Comparison of ENCODE assay signal across 9 mouse cellular contexts in genomic region chr11:85836523-85837290, GRCm38 (mm10). TPM values are rescaled to one million over a fixed set of nuclear protein-coding genes. Genes with fewer than 3 reads are reported as not detected.
DNase-seq lines count a peak whose midpoint lies in the region; ATAC-seq lines count a peak whose summit lies in the region.
"Had no signal": no experiment of that assay in that cellular context is flagged by ENCODE, and none has a peak within 500 bp of the region (broad histone marks: within the 10 kb centered on the region; RNA-seq: fewer than 3 reads in every experiment).

No protein-coding gene starts in this region.

- H3K4me1 ChIP-seq in heart, embryonic 11.5 days (ENCODE audit: control insufficient read depth, insufficient read depth, low read length), result peaks cover 36% of the 10 kb centered on the region
- peaks cover 25% of the 10 kb centered on the region for H3K4me1 ChIP-seq in intestine, embryonic 16.5 days (ENCODE audit: control insufficient read depth, insufficient read depth, low read length)
- H3K4me1 ChIP-seq in midbrain, embryonic 14.5 days (ENCODE audit: control insufficient read depth, insufficient read depth, low read length), result peaks cover 16% of the 10 kb centered on the region; the same call in 1 of the 2 replicates

- ATAC-seq in heart, embryonic 11.5 days (replicated peaks; ENCODE audit: insufficient number of reproducible peaks, low FRiP score, low TSS enrichment), result no peak
- ATAC-seq in intestine, embryonic 16.5 days, result no peak
- ATAC-seq in midbrain, embryonic 14.5 days (ENCODE audit: low FRiP score, low TSS enrichment), result no peak
- no peak for ATAC-seq in cerebellum, adult (ENCODE audit: insufficient number of reproducible peaks, low FRiP score, low TSS enrichment)

- WGBS in heart, embryonic 11.5 days (ENCODE audit: insufficient replicate concordance), result 5% methylated on average over 32 of the region's 32 CpGs
- WGBS in intestine, embryonic 16.5 days, result 21% methylated on average over 32 of the region's 32 CpGs
- 1% methylated on average over 32 of the region's 32 CpGs for WGBS in midbrain, embryonic 14.5 days

- peak overlapping the region; percentile 55 for H3K9ac ChIP-seq in heart, embryonic 11.5 days (ENCODE audit: low read depth, low read length)
- peak overlapping the region; percentile 58 for H3K9ac ChIP-seq in intestine, embryonic 16.5 days (ENCODE audit: low read depth, low read length)
- H3K9ac ChIP-seq in midbrain, embryonic 14.5 days (replicated peaks; ENCODE audit: low read length), result no peak overlapping the region

- H3K9me3 ChIP-seq in heart, embryonic 11.5 days (replicated peaks; ENCODE audit: control insufficient read depth, low read length), result no peaks in the 10 kb centered on the region
- H3K9me3 ChIP-seq in intestine, embryonic 16.5 days (ENCODE audit: control insufficient read depth, low read length), result no peaks in the 10 kb centered on the region
- no peaks in the 10 kb centered on the region for H3K9me3 ChIP-seq in midbrain, embryonic 14.5 days (ENCODE audit: control insufficient read depth, low read length)

- peaks cover 92% of the 10 kb centered on the region for H3K27me3 ChIP-seq in heart, embryonic 11.5 days (ENCODE audit: control insufficient read depth, insufficient read depth, low read length)
- H3K27me3 ChIP-seq in intestine, embryonic 16.5 days (replicated peaks; ENCODE audit: control insufficient read depth, insufficient read depth, low read length), result peaks cover 82% of the 10 kb centered on the region
- H3K27me3 ChIP-seq in midbrain, embryonic 14.5 days (ENCODE audit: control insufficient read depth, insufficient read depth, low read length), result peaks cover 87% of the 10 kb centered on the region

- H3K4me3 ChIP-seq in heart, embryonic 11.5 days (ENCODE audit: low read depth, low read length), result peak overlapping the region; percentile 69
- H3K4me3 ChIP-seq in intestine, embryonic 16.5 days (ENCODE audit: low read length), result peak overlapping the region; percentile 42
- H3K4me3 ChIP-seq in midbrain, embryonic 14.5 days (replicated peaks; ENCODE audit: low read depth, low read length), result no peak overlapping the region

- no peaks in the 10 kb centered on the region for H3K36me3 ChIP-seq in heart, embryonic 11.5 days (ENCODE audit: control insufficient read depth, insufficient read depth, low read length)
- no peaks in the 10 kb centered on the region for H3K36me3 ChIP-seq in intestine, embryonic 16.5 days (ENCODE audit: control insufficient read depth, insufficient read depth, low read length)
- no peaks in the 10 kb centered on the region for H3K36me3 ChIP-seq in midbrain, embryonic 14.5 days (ENCODE audit: control insufficient read depth, insufficient read depth, low read length)

- H3K4me2 ChIP-seq in heart, embryonic 11.5 days, result peak overlapping the region; percentile 93
- H3K4me2 ChIP-seq in intestine, embryonic 16.5 days (ENCODE audit: low read depth, low read length), result peak overlapping the region; percentile 55
- no peak overlapping the region for H3K4me2 ChIP-seq in midbrain, embryonic 14.5 days (ENCODE audit: low read length)

- H3K27ac ChIP-seq in heart, embryonic 11.5 days (ENCODE audit: low read depth, low read length), result peak overlapping the region; percentile 35
- H3K27ac ChIP-seq in intestine, embryonic 16.5 days (ENCODE audit: low read length), result peak overlapping the region; percentile 15; the same call in 1 of the 2 replicates
- no peak overlapping the region for H3K27ac ChIP-seq in midbrain, embryonic 14.5 days (replicated peaks; ENCODE audit: low read depth, low read length)

- no peak for DNase-seq in heart, adult 9 months (ENCODE audit: low spot score in 2 of 2)
- peak; percentile 55 for DNase-seq in embryo, embryonic 9.5 days (ENCODE audit: extremely low spot score)
- peak; percentile 36 for DNase-seq in midbrain, embryonic 14.5 days
- no peak for DNase-seq in cerebellum, adult 11 months
- no peak for DNase-seq in right cerebral cortex, adult 18-20 months

RNA-seq across cellular contexts. Expression of gene Tbx2, which starts 4.4 kb away (rescaled TPM):
- polyA plus RNA-seq in heart, embryonic 11.5 days (2014; fragmentation: Nextera tagmentation; extraction: Ambion mirVana), result 3.6 and 4.4 TPM in 2 replicates
- 1.7 and 2.2 TPM in 2 replicates for polyA plus RNA-seq in intestine, embryonic 16.5 days (2015; fragmentation: Nextera tagmentation; extraction: Ambion mirVana)
- 0.69 and 0.83 TPM in 2 replicates for polyA plus RNA-seq in midbrain, embryonic 14.5 days (2014; fragmentation: Nextera tagmentation; extraction: Ambion mirVana)

RNA-seq across cellular contexts. Expression of gene Gm11444, which starts 13.4 kb away (rescaled TPM):
- polyA plus RNA-seq in heart, embryonic 11.5 days (2014; fragmentation: Nextera tagmentation; extraction: Ambion mirVana), result not detected in 2 replicates
- polyA plus RNA-seq in intestine, embryonic 16.5 days (2015; fragmentation: Nextera tagmentation; extraction: Ambion mirVana), result not detected in 2 replicates
- not detected in 2 replicates for polyA plus RNA-seq in midbrain, embryonic 14.5 days (2014; fragmentation: Nextera tagmentation; extraction: Ambion mirVana)
- polyA plus RNA-seq: cortical plate, adult 2 months had no signal

RNA-seq across cellular contexts. Expression of gene Tbx4, which starts 49.5 kb away (rescaled TPM):
- polyA plus RNA-seq in heart, embryonic 11.5 days (2014; fragmentation: Nextera tagmentation; extraction: Ambion mirVana), result 0.49 and 0.82 TPM in 2 replicates
- polyA plus RNA-seq in intestine, embryonic 16.5 days (2015; fragmentation: Nextera tagmentation; extraction: Ambion mirVana), result not detected in 2 replicates
- 0.21 and 0.22 TPM in 2 replicates for polyA plus RNA-seq in midbrain, embryonic 14.5 days (2014; fragmentation: Nextera tagmentation; extraction: Ambion mirVana)

Comparison
In these comparisons a context has a peak if more than half of its experiments do, and no peak if none do; other contexts are left out.
1. DNase-seq: peak in embryo, embryonic 9.5 days (single experiment) and midbrain, embryonic 14.5 days (single experiment); none in heart, adult 9 months (0 of 2), cerebellum, adult 11 months (single experiment) and right cerebral cortex, adult 18-20 months (single experiment).